9 mouse cellular contexts compared by ENCODE assay signal in the genomic region with DNA sequence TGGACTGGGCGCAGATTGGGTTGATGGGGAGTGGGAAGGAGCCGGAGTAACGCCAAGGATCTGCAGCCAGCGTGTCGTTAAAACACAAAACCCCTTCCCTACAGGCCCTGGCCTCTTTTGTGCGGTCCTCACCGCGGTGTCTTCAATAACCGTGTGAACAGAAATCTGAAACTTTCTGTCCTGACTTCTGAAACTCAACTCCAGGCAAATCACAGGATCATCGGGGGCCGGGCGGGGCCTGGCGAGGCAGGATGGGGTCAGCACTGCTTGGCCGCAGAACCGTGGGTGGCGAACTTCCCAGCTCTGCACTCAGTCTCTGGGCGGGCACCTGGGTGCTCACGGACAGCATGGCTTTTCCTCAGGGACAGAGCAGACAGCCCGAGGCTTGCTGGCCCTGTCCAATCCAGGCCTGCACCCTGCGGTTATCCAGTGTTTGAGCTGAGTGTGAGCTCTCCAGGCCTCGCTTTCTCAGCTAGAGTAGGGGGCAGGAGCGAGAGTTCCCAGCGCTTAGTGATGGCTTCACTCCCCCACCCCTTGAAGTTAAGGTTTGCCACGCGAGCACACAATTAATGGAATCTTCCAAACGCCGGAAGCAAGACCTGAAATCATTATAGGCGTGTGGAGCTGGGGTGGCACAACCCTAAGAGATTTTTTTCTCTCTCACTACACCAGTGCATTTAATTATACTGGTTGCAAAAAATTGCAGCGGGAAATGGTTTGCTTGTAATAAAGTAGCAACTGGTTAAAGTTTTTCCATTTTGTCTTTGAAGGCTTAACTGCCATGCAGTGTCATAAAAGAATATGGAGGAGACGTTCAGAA. TPM values are rescaled to one million over a fixed set of nuclear protein-coding genes. Genes with fewer than 3 reads are reported as not detected.
DNase-seq lines count a peak whose midpoint lies in the region; ATAC-seq and TF ChIP-seq lines count a peak whose summit lies in the region.
"Had no signal": no experiment of that assay in that cellular context is flagged by ENCODE, and none has a peak within 500 bp of the region (broad histone marks: within the 10 kb centered on the region; RNA-seq: fewer than 3 reads in every experiment).

No protein-coding gene starts in this region.

- peak overlapping the region; percentile 79 for H3K4me2 ChIP-seq in forebrain, embryonic 13.5 days
- H3K4me2 ChIP-seq in liver, embryonic 15.5 days = peak overlapping the region; percentile 82

- H3K4me3 ChIP-seq in forebrain, embryonic 13.5 days = peak overlapping the region; percentile 49
- peak overlapping the region; percentile 0; the same call in 1 of the 2 replicates for H3K4me3 ChIP-seq in liver, embryonic 15.5 days (replicated peaks)
- peak overlapping the region; percentile 14; the same call in 1 of the 2 replicates for H3K4me3 ChIP-seq in small intestine, adult 2 months (ENCODE audit: low read depth, low read length)

- H3K9me3 ChIP-seq in forebrain, embryonic 13.5 days (replicated peaks) = no peaks in the 10 kb centered on the region
- H3K9me3 ChIP-seq in liver, embryonic 15.5 days (replicated peaks) = no peaks in the 10 kb centered on the region

- peaks cover 63% of the 10 kb centered on the region for H3K27me3 ChIP-seq in forebrain, embryonic 13.5 days
- peaks cover 80% of the 10 kb centered on the region for H3K27me3 ChIP-seq in liver, embryonic 15.5 days
- peaks cover 35% of the 10 kb centered on the region for H3K27me3 ChIP-seq in small intestine, adult 2 months (ENCODE audit: control insufficient read depth, insufficient read depth, low read length)

- peaks cover 24% of the 10 kb centered on the region for H3K4me1 ChIP-seq in forebrain, embryonic 13.5 days
- H3K4me1 ChIP-seq in liver, embryonic 15.5 days (replicated peaks) = peaks cover 19% of the 10 kb centered on the region
- H3K4me1 ChIP-seq in small intestine, adult 2 months (ENCODE audit: control insufficient read depth, insufficient read depth, insufficient read length, low read length) = peaks cover 6% of the 10 kb centered on the region

- DNase-seq in heart, adult 11 months = peak; percentile 92
- DNase-seq in heart, adult 8-10 months (ENCODE audit: low spot score) = no peak
- peak; percentile 57 for DNase-seq in brain, embryonic 14.5 days (ENCODE audit: low read depth)
- DNase-seq in induced T-regulatory cell, adult 2 months (ENCODE audit: low read depth) = peak; percentile 17

- peak overlapping the region; percentile 41 for H3K9ac ChIP-seq in forebrain, embryonic 13.5 days
- H3K9ac ChIP-seq in liver, embryonic 15.5 days = no peak overlapping the region

- WGBS in forebrain, embryonic 13.5 days = 3% methylated on average over 30 of the region's 30 CpGs
- 7% methylated on average over 30 of the region's 30 CpGs for WGBS in liver, embryonic 15.5 days (ENCODE audit: insufficient replicate concordance)
- WGBS in small intestine, adult 2 months = 14% methylated on average over 30 of the region's 30 CpGs

- no peaks in the 10 kb centered on the region for H3K36me3 ChIP-seq in forebrain, embryonic 13.5 days (ENCODE audit: poor library complexity, severe bottlenecking)
- H3K36me3 ChIP-seq in liver, embryonic 15.5 days (replicated peaks) = no peaks in the 10 kb centered on the region
- no peaks in the 10 kb centered on the region for H3K36me3 ChIP-seq in small intestine, adult 2 months (ENCODE audit: control insufficient read depth, insufficient read depth, low read length)

- TF ChIP-seq CTCF in brain, embryonic 14.5 days (IDR thresholded peaks at IDR 0.05; ENCODE audit: borderline replicate concordance, extremely low read depth, insufficient read depth, insufficient read length) = no peak
- no peak for TF ChIP-seq CTCF in small intestine, adult 2 months (IDR thresholded peaks at IDR 0.05; ENCODE audit: extremely low read depth, insufficient read length, insufficient replicate concordance, low read depth, low read length)

- no peak; the same call in 1 of the 2 replicates for ATAC-seq in forebrain, embryonic 13.5 days
- no peak for ATAC-seq in liver, embryonic 15.5 days (ENCODE audit: insufficient read depth)
- ATAC-seq in megakaryocyte progenitor cell, adult 5-6 weeks (replicated peaks; ENCODE audit: poor library complexity) = no peak

- no peak for TF ChIP-seq POLR2A in brain, embryonic 14.5 days (IDR thresholded peaks at IDR 0.05; ENCODE audit: borderline replicate concordance, extremely low read depth, insufficient read depth, insufficient read length, poor library complexity, severe bottlenecking)
- no peak for TF ChIP-seq POLR2A in small intestine, adult 2 months (IDR thresholded peaks at IDR 0.05; ENCODE audit: low read depth, low read length)

- peak overlapping the region; percentile 37 for H3K27ac ChIP-seq in forebrain, embryonic 13.5 days
- no peak overlapping the region for H3K27ac ChIP-seq in liver, embryonic 15.5 days (replicated peaks)
- no peak overlapping the region for H3K27ac ChIP-seq in small intestine, adult 2 months (ENCODE audit: insufficient read depth, low read depth, low read length)

RNA-seq across cellular contexts. Expression of gene Hey2, which starts 1.8 kb away (rescaled TPM):
- total RNA-seq in heart, adult 8-10 months (2022) = 1 to 10 TPM; 3.9 to 6.8 (median 5.3) TPM
- polyA plus RNA-seq in brain, embryonic 14.5 days (2012; rRNA removed) = 8.5 and 11.2 TPM in 2 replicates
- polyA plus RNA-seq in forebrain, embryonic 13.5 days (2015; fragmentation: Nextera tagmentation; extraction: Ambion mirVana) = 2.7 and 4.0 TPM in 2 replicates
- polyA plus RNA-seq in liver, embryonic 15.5 days (2015; fragmentation: Nextera tagmentation; extraction: Ambion mirVana) = 0.44 and 0.53 TPM in 2 replicates
- 1.5 and 1.6 TPM in 2 replicates for polyA plus RNA-seq in small intestine, adult 2 months (2012; rRNA removed)
- total RNA-seq in megakaryocyte progenitor cell, adult 5-6 weeks (2015) = 0.12 TPM in 1 of 2 replicates, not detected in the other
- total RNA-seq in megakaryocyte progenitor cell, adult 5-6 weeks (2017) = 0.21 TPM in 1 of 2 replicates, not detected in the other
- total RNA-seq: hematopoietic stem cell, adult 5-6 weeks had no signal

RNA-seq across cellular contexts. Expression of gene Ncoa7, which starts 41.3 kb away (rescaled TPM):
- 1 to 10 TPM; 2.6 to 3.6 (median 3.0) TPM for total RNA-seq in heart, adult 8-10 months (2022)
- polyA plus RNA-seq in brain, embryonic 14.5 days (2012; rRNA removed) = 12.3 and 17.2 TPM in 2 replicates
- 8.8 TPM in 2 replicates for polyA plus RNA-seq in forebrain, embryonic 13.5 days (2015; fragmentation: Nextera tagmentation; extraction: Ambion mirVana)
- 10.2 and 12.2 TPM in 2 replicates for polyA plus RNA-seq in liver, embryonic 15.5 days (2015; fragmentation: Nextera tagmentation; extraction: Ambion mirVana)
- polyA plus RNA-seq in small intestine, adult 2 months (2012; rRNA removed) = 1.2 and 2.4 TPM in 2 replicates
- 23.0 and 28.1 TPM in 2 replicates for total RNA-seq in megakaryocyte progenitor cell, adult 5-6 weeks (2015)
- 16.0 and 21.2 TPM in 2 replicates for total RNA-seq in megakaryocyte progenitor cell, adult 5-6 weeks (2017)
